Mouse (Mus musculus): ENCODE results near the gene Olfr263.

- no peak for TF ChIP-seq EP300 (IDR thresholded peaks at IDR 0.05; ENCODE audit: insufficient read depth, low read depth, low read length)
- no peak for TF ChIP-seq CTCF (IDR thresholded peaks at IDR 0.05; ENCODE audit: low read depth, low read length)
Observed at GRCm38 (mm10) chr13:21170431-21171155, 41.2 kb downstream of the Olfr263 start.
